Mouse (Mus musculus): Measurements from ENCODE around the gene Tmem131. TPM values are rescaled to one million over a fixed set of nuclear protein-coding genes. Genes with fewer than 3 reads are reported as not detected.
A peak's percentile ranks its signal among the peaks of the same experiment; 100 is the strongest.
"Not testable (repeated sequence)": the region's sequence is repeated elsewhere in the genome, so short reads cannot be mapped to it uniquely, and the experiment has no call there.

Tmem131 gene
- total RNA-seq, 2 experiments from 2014 or later: 58.1 to 62.1 TPM

DNA sequence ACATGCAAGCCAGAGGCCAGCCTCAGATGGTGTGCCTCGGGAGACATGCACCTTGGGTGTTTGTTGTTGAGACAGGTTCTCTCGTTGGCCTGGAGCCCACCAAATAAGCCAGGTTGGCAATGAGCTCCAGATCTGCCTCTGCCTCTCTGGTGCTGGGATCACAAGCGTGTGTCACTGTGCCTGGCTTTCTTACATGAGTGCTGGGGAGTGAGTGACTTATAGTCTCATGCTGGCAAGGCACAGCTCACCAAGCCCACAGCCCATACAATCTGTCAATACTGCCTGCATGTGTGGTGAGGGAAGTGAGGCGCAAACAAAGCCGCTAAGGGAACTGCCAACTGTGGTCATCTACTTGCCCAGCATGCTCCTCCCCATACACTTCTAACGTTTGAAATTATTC is 39.0 kb downstream of the Tmem131 start:
- TF ChIP-seq CTCF (conservative IDR thresholded peaks at IDR 0.05): no peak
- Histone ChIP-seq H3K4me3 (no peak overlapping the region), H3K27ac (peak overlapping the region; percentile 65)
- DNase-seq (ENCODE audit: low spot score in 2 of 2): peak; percentile 28 to 34

DNA sequence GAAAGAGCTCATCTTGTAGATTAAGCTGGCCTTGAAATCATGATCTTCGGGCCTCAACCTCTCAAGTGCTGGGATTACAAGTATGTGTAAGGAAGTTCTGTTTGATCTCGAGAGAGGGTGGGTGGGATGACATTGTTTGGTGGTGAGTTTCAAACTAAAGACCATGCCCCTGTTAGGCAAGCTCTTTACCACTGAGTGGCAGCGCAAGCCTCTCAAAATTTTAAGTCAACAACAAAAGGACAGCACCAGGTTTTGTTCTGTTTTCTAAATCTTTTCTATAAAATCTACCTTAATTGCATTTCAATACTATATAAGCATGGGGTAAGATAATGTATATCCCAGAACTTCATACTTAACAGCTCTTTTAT is 39.4 kb downstream of the Tmem131 start:
- no peak overlapping the region for H3K4me3 ChIP-seq
- TF ChIP-seq CTCF (conservative IDR thresholded peaks at IDR 0.05): peak; percentile 52
- DNase-seq (ENCODE audit: low spot score in 2 of 2): no peak
- H3K27ac ChIP-seq: peak overlapping the region; percentile 65

DNA sequence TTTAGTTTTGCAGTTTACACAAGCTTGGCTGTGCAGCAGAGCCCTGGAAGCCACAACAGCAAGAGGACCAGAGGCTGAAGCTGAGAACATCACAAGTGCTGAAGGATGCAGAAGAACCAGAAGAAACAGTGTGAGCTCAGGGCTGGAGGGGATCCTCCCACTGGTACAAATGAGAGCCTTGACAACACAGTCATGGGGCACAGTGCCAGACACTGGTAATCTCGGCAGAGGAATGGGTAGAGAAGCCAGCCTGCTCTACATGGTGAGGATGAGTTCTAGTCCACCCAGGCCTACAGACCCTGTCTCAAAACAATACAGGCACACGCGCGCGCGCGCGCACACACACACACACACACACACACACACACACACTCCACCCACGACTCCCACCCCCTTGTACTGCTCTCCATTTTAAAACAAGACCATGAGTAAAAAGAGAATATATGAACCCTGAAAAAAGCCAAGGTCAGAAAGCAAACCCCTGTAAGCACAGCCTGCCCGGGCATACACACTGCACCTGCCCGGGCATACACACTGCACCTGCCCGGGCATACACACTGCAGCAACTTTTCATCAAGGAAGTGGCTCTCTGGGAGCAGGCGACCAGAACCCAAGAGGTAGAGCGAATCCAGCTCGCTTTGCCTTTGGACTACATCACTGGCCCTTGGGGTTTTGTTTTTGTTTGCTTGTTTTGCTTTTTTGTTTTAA is 39.9 kb downstream of the Tmem131 start:
- DNase-seq (ENCODE audit: low spot score in 2 of 2): no peak
- Histone ChIP-seq H3K27ac (peak overlapping the region; percentile 65), H3K4me3 (no peak overlapping the region)
- TF ChIP-seq CTCF (conservative IDR thresholded peaks at IDR 0.05): no peak

DNA sequence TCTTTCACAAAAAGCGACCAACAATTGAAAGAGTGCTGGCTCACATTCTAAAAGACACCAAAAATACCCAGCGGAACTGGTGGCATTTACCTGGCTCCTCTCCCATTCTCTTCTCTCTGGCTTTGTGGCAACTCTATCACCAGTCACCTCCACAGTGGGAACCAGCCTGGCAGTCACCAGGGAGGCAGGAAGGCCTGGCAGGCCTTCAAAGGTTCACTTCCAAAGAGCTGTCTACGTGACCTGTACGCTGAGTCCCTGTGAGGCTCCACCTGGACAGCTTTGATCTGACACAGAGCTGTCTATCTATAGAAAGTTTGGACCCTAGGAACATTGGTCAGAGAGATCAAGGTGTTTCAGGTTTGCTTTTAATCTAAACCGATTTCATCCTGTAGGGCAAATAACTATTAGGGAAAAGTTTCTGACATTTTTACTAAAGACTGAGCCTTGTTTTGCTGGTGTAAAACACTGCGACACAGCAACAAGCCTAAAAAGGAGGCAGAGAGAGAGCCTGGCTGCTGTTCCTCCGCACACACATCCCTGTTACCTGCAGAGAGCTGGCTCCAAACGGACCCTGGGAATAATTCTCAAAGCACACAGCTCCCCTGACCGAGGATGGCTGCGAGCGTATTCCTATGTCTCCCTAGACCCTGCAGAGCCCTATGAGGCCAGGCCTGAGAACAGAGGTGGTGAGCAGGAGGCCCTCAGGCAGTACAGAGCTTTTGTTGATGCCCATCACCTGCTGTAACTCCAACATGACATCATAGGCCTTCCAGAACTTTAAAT is 40.7 kb downstream of the Tmem131 start:
- H3K4me3 ChIP-seq: no peak overlapping the region
- no peak for DNase-seq (ENCODE audit: low spot score in 2 of 2)
- TF ChIP-seq CTCF (conservative IDR thresholded peaks at IDR 0.05): no peak
- peak overlapping the region; percentile 37 for H3K27ac ChIP-seq

DNA sequence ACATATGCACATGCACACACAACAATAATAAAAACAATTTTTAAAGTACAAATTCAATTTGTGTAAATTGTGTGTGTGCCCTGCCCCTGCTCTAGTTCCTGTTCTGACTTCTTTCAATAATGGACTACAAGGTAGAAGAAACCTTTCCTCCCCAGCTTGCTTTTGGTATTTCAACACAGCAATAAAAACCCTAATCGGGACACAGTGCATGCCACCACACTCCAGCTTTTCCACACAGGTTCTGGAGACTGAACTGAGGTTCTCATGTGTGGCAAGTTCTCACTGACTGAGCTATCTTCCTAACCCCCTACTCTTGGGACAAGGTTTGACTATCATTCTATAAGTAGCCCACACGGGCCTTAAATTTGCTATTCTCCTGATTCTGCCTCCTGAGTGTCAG is 43.8 kb downstream of the Tmem131 start:
- Histone ChIP-seq H3K4me3 (no peak overlapping the region), H3K27ac (no peak overlapping the region)
- no peak for TF ChIP-seq CTCF (conservative IDR thresholded peaks at IDR 0.05)
- DNase-seq (ENCODE audit: low spot score in 2 of 2): no peak

DNA sequence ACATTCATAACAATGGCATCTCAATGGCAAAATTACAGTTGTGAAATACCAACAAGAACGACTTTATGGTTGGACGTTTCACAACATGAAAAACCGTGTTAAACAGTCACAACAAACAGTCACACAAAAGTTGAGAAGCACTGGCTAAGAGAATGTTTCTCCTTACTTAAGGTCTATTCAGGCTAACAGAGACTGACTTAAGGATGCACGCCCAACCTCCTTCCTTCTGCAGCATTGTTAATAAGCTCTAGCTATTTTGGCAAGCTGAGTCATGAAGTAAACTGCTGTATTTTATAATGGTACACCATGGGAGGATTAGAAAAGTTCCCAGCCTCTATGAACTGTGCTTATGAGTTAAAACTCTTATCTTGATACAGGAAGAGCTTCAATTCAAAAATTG is 47.0 kb downstream of the Tmem131 start:
- no peak for TF ChIP-seq CTCF (conservative IDR thresholded peaks at IDR 0.05)
- DNase-seq (ENCODE audit: low spot score in 2 of 2): no peak
- Histone ChIP-seq H3K27ac (no peak overlapping the region), H3K4me3 (no peak overlapping the region)

DNA sequence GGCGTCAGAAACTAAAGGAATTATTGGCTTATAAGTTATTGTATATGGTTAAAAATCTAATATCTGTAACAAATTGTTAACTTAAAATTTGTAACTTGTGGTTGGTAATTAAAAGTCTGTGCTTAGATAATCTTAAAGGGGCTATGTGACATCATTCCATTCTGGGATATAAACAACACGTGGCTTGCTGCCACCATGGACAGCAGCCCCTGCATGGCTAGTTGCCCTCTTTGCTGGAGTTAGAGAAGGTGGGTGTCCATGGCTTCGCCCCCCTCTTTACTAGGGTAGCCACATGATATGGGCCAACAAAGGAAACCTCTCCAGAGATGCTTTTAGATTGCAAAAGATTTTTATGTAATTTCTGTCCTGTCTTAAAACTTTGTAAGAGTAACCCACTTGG is 48.0 kb downstream of the Tmem131 start:
- TF ChIP-seq CTCF (conservative IDR thresholded peaks at IDR 0.05): no peak
- no peak overlapping the region for H3K27ac ChIP-seq
- no peak for DNase-seq (ENCODE audit: low spot score in 2 of 2)
- H3K4me3 ChIP-seq: no peak overlapping the region

DNA sequence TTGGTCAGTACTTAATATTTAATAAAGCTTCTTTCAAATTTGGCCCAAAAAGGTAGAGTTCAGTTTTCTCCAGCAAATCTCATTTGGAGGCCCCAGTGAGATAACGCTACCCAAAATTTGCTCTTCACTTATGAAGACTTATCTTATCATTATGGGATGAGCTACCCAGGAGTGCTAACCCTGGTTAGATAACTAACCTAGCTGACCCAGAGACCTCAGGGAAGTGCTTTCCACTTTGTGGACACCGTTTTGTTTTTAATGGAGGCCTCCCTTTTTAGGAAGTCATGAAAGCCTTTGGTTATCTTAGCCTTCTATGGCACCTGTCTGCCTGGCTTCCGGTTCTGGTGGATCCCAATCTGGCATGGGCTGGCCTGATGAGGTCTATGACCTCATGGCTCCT is 49.3 kb downstream of the Tmem131 start:
- no peak for TF ChIP-seq CTCF (conservative IDR thresholded peaks at IDR 0.05)
- no peak for DNase-seq (ENCODE audit: low spot score in 2 of 2)
- H3K4me3 ChIP-seq: no peak overlapping the region
- no peak overlapping the region for H3K27ac ChIP-seq

DNA sequence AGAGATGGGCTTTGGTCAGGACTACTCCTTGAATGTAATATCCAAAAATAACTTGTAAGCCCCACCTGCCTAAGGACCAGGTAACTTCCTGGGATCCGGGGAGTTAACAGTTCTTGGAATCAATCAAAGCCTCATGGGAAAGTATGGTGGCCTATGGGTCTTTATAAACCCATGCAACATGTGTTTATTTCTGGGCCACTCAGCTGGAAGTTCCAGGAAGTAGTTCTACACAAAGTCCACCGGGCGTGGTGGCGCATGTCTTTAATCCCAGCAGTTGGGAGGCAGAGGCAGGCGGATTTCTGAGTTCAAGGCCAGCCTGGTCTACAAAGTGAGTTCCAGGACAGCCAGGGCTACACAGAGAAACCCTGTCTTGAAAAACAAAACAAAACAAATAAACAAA is 49.7 kb downstream of the Tmem131 start:
- H3K27ac ChIP-seq; DNase-seq (ENCODE audit: low spot score in 2 of 2): not testable (repeated sequence)

DNA sequence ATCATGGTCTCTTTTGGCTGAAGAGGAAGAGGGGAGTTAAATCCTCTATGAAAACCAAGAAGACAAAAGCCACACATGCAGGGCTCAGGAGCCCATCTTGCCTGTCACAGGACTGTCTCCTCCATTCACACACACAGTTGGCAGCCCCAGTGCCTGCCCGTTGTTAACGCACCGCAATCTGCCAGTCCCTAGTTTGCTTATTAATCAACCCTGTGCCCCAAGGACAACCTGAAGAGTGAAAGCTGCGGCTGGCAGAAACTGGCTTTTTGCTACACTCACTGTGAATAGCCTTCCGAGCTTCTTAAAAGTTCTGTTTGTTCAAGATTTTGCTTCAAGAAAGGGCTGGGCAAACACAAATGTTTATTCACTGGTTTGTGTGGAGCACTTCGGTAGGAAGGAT is 50.3 kb downstream of the Tmem131 start:
- no peak for DNase-seq (ENCODE audit: low spot score in 2 of 2)
- no peak for TF ChIP-seq CTCF (conservative IDR thresholded peaks at IDR 0.05)
- Histone ChIP-seq H3K27ac (no peak overlapping the region), H3K4me3 (no peak overlapping the region)

More for the DNA sequence above, 49.7 kb downstream of the Tmem131 start:
- H3K4me3 ChIP-seq: not testable (repeated sequence)

DNA sequence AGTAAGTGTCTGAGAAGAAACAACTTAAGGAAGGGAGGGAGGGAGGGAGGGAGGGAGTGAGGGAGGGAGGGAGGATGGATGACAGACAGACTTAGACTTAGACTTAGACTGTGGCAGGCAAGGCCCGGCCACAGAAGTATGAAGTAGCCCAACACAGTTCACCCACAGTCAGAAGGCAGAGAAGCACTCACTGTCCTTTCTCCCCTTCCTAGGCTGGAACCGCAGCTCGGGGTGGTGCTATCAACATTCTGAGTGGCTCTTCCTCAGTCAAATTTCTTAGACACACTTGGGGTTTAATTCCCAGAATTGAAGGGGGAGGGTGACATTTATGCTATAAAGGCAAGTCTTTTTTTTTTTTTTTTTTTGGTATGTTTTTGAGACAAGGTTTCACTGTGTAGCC is 51.0 kb downstream of the Tmem131 start:
- DNase-seq (ENCODE audit: low spot score in 2 of 2): no peak
- no peak for TF ChIP-seq CTCF (conservative IDR thresholded peaks at IDR 0.05)
- H3K4me3 ChIP-seq: no peak overlapping the region
- no peak overlapping the region for H3K27ac ChIP-seq

DNA sequence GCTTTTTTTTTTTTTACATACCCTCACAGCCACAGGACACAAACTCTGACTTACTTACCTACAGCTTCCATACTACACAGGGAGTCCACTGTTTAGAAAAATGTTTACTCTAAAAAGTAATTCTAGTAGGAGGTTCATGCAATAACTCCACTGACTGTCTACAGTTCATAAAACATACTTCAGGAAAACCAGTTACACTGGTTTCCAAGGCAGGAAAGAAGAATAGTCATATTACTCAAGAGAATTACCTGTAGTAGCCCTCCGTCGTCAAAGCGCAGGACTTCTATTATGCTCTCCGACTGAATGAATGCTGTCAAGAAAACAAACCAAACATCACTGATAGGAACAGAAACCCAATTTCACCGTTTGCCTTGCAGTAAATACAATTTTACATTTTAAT is 54.5 kb downstream of the Tmem131 start:
- no peak overlapping the region for H3K4me3 ChIP-seq
- no peak for TF ChIP-seq CTCF (conservative IDR thresholded peaks at IDR 0.05)
- no peak for DNase-seq (ENCODE audit: low spot score in 2 of 2)
- no peak overlapping the region for H3K27ac ChIP-seq

DNA sequence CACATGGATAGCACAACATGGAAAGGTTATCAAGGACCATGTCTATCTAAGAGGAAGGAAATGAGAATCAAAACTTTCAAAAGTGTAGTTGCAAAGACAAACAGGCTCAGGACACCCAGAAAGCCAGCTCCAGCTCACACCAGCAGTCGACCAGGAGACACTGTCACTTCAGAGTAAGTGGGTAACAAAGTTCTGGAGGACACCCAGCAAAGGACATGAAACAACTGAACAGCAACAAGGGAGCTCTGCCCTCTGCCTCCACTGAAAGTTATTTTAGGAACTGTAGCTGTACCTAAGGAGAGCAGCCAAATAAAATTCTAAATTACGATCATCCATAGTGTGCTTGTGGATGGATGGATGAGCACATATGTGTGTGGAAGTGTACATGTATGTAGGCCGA is 56.3 kb downstream of the Tmem131 start:
- DNase-seq (ENCODE audit: low spot score in 2 of 2): no peak
- Histone ChIP-seq H3K27ac (no peak overlapping the region), H3K4me3 (no peak overlapping the region)
- no peak for TF ChIP-seq CTCF (conservative IDR thresholded peaks at IDR 0.05)

DNA sequence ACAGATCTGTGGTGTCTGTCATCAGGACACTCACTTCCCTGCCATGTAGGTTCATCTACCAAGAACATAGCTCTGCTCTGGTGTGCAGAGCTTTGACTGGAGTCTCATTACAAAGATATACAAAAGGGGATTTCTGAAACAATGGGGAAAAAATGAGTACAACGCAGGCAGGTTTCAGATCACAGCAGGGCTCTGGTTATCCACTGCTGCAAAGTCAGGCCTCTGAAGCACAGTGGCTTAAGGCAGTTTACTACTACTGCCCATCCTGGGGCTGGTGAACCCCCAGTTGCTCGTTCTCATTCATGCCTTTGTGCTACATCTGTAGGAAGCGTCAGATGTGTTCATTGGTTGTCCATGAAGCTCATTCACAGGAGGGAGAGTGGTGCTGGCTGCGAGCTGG is 57.0 kb downstream of the Tmem131 start:
- Histone ChIP-seq H3K27ac (no peak overlapping the region), H3K4me3 (no peak overlapping the region)
- TF ChIP-seq CTCF (conservative IDR thresholded peaks at IDR 0.05): no peak
- DNase-seq (ENCODE audit: low spot score in 2 of 2): no peak
